Mouse (Mus musculus) cerebellum, adult 9-10 months (tissue): ENCODE measurements around the gene Tmprss11f.
"Not testable (repeated sequence)": the region's sequence is repeated elsewhere in the genome, so short reads cannot be mapped to it uniquely, and the experiment has no call there.

ENCODE experiments used
- DNase-seq: peaks from one replicate; pipeline ENCODE4 v3.0.0; 2022

Gene Tmprss11f

DNA sequence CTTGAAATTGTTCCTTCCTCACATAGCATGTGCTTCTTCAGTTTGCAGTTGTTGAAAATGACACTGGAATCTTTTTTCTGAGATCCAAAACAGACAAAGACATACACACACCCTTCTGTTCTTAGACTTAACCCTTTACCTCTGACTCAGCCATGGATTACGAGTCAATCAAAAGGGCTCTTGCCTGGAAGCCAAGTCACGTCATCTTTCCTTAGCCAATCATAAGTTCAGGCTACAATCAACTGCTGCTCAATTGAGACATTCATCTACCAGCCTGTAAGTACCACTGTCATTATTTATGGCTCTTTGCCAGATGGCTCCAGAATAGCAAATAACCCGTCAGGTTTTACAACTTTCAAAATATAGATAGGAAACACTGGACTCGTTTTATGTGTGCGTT, at the start of gene Tmprss11f:
Gene Tmprss11f, minus strand, starts transcription at position 101 of the 400 bp plus-strand sequence.
- DNase-seq: no peak

DNA sequence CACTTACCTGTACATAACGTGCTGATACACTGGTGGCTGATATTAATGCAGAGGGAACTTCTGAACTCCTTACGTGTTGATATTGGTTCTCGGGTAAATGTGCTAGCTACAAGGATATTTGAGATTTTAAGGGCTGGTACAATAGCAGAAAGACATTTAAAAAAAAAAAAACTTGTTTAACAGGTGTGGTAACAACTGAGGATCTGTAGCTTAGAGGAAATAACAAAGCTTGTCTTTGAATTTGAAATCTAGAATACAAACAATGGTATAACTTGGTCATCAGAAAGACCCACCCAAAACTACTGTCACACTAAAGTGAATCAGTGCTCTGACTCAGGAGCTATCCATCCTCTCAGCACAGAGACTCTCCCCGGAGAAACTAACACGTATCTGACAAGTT, 44.0 kb upstream of the Tmprss11f start, which contains the start of gene Tmprss11b:
Gene Tmprss11b, minus strand, starts transcription at position 101 of the 400 bp plus-strand sequence.
- no peak for DNase-seq

DNA sequence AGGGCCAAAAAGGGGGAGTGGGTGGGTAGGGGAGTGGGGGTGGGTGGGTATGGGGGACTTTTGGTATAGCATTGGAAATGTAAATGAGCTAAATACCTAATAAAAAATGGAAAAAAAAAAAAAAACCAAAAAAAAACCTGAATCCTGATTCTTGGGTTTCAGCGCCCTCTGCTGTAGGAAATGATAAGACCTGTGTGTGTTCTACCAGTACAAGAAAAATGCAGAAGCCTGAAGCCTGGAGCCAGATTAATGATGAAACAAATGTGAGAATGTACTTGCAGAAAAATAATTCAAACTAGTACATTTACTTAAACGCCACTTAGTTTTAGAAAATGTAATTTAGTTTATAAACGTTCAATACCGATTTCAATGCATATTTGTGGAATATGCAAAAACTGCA, 17.0 kb upstream of the Tmprss11f start:
- DNase-seq: peak; percentile 18

DNA sequence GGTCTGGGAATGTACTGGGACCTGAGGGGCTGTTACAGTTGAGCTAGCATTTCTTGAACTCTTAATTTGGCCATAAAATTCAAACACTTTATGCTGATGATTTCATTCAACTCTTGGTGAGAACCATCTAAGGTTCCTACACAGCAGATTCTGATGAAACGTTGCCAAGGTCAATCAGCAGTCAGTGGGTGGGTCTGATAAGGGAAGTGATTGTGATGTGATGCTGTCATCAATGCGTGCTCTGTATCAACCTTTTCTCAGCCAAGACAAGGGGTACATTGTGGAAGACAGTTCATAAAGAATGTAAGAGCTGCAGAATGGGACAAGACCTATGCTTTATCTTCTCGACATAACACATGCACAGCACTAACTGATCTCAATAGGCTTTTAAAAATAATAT, 8.6 kb upstream of the Tmprss11f start:
- DNase-seq: no peak

DNA sequence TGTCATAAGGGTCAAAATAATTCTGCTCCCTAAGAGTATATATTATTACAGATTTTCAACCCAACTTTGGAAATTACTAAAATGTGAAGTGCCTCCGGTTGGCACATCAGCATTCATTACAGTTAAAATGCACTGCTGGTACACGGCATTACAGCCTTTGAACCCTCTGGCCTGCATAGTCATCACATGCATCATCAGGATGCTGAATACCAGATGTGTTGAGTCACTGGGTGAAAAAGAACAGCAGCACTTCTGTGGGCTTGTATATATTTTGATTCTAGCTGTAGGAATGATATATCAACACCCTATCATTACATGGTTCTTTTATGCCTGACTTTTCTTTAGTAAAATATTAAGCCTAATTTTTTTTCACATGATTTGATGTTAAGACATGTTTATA, 1.5 kb downstream of the Tmprss11f start:
- DNase-seq: no peak

DNA sequence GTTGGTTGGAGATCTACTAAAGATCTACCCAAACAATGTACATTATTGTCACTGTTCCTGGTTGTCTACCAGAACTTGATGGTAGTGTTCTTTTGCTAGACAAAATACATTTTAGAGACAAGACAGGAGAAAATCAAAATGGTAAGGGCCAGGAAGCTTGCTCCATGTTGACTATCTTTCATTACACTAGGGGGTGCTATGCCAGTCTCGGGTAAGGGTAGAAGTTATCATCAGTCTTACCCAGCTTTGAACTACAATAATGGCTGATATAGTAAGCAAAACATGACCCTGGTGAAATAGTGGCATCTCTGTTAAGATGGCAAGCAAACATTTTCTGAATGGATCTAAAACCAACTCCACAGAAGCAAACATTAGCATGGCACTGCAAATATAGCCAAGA, 10.4 kb downstream of the Tmprss11f start:
- DNase-seq: no peak

DNA sequence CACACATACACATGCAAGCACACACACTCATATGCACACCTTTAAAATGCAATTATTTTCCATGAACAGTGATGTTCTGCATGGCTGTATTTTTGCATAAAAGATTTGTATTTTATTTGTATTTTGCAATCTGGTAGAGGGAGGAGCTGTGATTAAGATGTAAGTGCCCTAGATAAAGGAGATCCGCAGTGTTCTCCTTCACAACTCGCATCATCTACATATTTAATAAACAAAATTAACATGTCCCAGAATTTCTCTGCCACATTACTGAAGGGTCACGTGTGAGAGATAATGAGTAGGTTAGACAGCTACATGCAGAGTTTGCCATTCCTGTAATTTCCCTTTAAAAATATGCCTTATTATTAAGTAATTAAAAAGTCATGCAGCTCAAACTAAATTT, 46.3 kb downstream of the Tmprss11f start:
- no peak for DNase-seq

DNA sequence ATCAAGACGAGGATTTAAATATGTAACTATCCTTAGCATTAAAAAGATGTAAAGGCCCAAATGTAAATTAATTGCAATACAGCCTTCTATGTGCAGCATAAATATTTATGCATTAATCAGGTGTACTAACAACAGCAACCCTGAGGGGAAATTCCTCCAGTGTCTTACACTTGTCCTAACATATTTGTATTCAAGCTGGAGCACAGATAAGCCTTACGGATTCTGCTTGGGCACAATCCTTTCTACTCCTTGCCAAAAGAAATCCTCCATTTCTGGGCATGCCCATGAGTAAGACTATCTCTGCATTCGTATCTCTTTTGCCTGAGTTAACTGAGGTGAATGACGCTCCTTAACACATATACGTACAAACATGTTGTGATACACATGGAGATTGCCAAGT, 49.6 kb downstream of the Tmprss11f start:
- DNase-seq: no peak

DNA sequence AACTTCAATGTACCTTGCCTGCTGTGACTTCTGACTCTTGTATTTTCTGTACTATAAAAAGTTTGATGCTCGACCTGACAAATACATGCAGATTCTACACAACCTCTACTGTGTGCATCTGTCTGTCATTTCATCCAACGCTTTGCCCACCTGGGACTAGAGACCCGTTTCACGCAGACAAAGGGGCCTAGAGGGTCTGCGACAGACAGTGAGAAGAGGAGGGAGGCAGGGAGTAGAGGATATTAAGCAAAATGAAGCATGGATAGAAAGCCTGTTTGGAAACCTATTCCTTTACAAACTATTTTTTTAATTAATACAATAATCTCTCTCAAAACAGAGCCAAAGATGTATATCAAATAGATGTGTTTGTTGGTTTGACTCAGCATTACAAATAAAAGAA, 50.2 kb downstream of the Tmprss11f start:
- no peak for DNase-seq

DNA sequence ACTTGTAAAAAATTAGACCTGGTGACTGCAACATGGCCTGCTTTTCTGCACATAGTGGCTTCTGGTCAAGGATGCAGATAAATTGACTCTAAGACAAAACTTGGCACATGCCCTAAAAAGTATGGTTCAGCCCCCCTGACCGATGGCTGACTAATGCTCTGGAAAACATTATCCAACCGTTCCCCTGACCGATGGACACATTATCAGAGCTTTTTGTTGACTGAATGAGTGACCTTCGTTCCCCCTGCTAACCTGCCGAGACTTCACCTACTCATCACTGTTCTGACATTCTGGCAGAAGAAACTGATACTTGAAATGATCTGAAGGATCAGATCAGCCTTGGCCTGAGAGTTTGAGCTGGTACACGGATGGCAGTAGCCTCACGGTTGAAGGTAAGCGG, 53.5 kb downstream of the Tmprss11f start:
- not testable (repeated sequence) for DNase-seq

DNA sequence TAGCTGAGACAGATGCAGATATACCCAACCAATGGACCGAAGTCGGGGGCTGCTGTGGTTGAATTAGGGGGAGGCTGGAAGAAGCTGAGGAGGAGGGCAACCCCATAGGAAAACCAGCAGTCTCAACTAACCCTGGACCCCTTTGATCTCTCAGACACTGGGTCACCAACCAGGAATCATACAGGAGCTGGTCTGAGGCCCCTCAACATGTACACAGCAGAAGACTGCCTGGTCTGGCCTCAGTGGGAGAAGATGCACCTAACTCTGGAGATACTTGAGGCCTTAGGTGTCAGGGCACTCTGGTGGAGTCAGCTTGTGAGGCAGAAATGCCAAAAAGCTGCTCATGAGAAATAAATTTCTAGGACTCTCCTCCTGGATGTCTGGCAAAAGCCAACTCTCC, 85.5 kb downstream of the Tmprss11f start:
- no peak for DNase-seq

DNA sequence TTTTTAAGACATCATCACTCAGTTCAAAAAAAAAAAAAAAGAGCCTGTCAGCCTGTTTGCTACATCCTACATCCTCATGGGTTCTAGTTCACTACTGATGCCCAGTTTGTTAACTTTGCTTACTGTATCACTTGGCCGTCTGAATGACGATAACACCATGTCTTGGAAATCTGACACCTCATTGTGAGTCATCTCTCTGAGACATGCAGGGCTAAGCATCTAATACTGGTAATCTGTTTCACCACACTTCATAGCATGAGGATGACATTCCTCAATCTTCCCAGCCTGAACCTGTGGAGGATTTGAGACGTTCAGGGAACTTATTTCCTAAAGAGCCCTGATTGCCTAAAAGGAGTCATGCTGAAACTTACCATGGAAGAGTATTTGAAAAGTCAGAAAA, 91.6 kb downstream of the Tmprss11f start:
- DNase-seq: no peak

DNA sequence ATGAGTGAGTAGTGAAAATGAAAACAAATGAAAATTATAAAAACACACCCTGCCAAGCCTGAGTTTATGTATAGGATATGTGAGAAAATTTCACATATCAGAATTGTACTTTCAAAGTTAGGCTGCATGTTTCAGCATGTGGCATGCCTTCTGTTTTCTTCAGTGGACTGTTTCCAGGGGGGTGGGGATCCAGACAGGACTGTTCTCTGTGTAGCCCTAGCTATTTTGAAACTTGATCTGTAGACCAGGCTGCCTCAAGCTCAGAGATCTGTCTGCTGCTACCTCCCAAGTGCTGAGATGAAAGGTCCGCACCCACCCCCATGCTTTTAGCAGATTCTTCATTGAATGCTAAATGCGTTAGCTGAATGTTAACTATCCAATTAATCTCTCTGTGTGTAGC, 103.5 kb downstream of the Tmprss11f start:
- no peak for DNase-seq

DNA sequence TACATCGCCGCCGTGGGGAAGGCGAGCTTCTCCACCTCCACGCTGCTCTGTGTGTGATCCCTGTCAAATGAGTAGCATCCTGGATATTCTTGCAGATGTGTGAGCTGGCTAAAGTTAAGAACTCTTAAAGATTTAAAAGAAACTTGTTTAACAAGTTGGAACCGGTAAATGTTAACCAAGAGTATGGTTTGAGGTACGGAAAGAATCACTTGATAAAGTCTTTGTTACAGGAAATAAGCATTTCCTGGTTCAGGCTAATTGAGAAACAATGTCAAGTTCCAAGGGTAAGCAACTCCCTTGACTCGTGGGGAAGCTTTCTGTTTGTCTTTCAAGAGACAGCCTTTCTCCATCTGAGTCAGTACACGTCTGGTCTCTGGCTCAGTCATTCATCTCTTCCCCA, 113.7 kb downstream of the Tmprss11f start, which contains the start of gene Tmprss11g:
Gene Tmprss11g, minus strand, starts transcription at position 101 of the 400 bp plus-strand sequence.
- DNase-seq: no peak

DNA sequence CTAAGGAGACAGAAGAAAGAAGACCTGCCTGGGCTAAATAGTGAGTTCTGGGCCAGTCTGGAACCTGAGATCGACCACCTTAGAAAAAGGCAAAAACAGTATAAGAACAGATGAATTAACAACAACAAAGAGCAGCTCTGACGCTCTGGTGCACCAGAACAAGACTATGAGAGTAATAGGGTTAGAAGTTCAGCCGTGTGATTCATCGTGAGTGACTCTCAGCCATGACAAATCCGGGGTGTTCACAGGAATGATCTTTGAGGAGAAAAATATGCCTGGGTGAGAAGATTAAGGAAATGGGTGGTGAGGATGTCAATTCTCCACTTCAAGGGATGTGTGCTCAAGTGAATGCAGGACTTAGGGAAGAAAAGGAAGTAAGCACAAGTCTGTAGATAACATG, 120.7 kb downstream of the Tmprss11f start:
- no peak for DNase-seq

DNA sequence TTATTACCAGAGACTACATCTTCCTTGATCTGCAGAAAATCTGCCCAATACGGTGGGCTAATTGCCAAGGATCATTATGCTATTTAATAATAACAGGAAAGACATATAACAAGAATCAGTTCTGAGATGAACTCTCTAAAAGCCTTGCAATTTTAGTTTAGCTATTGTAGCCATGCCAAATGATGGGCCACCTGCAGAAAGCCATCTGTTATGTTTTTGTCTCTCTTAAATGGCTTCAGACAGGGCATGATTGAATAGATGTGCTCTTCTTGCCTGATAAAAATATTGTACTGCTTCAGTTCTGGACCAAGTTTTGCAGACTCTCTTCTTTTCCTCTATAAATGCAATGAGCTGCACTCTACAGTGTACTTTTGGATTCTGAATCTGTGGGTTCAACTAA, 138.8 kb downstream of the Tmprss11f start:
- peak; percentile 50 for DNase-seq

DNA sequence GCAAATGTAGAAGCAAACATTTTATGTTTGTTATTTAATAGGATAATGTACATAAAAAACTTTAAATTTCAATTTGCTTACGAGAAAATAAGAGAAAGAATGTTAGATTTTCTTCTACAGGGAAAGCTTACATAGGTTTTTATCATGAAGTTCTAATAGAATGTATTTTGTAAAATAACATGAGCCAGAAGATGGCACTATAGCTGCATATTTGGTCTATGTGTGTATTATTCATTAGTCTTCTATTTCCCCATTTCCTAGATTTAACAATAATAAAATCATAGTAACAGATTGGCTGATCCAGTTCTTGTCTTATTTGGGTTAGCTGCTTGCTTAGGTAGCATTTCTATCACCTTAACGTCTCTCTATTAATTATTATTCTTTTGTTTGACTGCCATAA, 149.7 kb downstream of the Tmprss11f start:
- peak; percentile 20 for DNase-seq

DNA sequence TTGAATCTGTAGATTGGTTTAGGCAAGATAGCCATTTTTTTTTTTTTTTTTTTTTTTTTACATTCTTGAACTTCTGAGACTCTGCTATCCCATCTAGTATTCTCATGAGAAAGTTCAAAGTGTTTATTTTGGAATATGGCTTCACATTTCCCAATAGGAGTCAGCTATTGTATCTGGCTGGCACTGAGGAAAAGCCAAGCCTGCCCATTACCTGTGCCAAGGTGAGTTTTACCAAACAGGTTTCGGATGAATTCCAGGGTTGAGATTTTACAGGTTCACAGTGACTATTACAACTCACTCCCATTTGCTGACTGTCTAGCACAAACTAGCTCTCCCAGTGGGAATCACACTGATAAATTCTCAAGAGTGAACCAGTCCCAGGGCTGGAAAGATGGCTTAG, 150.2 kb downstream of the Tmprss11f start:
- no peak for DNase-seq

DNA sequence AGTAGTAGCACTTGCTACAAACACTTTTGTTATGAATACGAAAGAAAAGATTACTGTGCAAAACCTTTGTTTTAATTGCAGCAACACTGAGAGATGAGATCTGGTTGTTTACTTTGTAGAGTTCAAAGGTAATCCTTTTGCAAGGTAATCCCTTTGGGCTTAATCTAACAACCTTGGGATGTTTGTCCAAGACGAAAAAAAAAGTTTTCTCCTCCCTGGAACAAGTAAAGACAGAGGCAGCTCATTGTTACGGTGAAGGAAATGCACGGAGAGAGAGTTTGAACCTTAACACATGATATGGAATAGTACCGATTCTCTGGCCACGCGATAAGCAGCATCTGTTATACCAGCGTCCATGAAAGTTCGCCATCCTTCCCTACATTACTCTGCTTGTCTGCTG, 158.4 kb downstream of the Tmprss11f start:
- DNase-seq: no peak
